Mouse (Mus musculus): ENCODE measurements at regions not wholly inside any gene's neighbourhood (a gene's known extent, or its start where the extent isn't known, plus 50 kb on each side); places are given as distances from the start of the nearest gene placed in this dataset.

GRCm38 (mm10) chr12:106177302-106177701, 167.3 kb downstream of the Vrk1 start:
- TF ChIP-seq CTCF (IDR thresholded peaks at IDR 0.05 in 2 of 3, conservative IDR thresholded peaks at IDR 0.05 in 1 of 3; ENCODE audit: control insufficient read depth in 1 of 3, insufficient read depth in 1 of 3, low read depth in 2 of 3, low read length in 3 of 3, poor library complexity in 1 of 3, severe bottlenecking in 1 of 3) (no peak), MAFK (IDR thresholded peaks at IDR 0.05; ENCODE audit: borderline replicate concordance, low read depth, low read length) (no peak), SMC3 (IDR thresholded peaks at IDR 0.05; ENCODE audit: low read depth, low read length) (no peak), POLR2A (IDR thresholded peaks at IDR 0.05; ENCODE audit: control insufficient read depth in 1 of 2, insufficient read depth in 1 of 2, low read depth in 1 of 2, low read length in 2 of 2, poor library complexity in 1 of 2) (no peak), POLR2AphosphoS2 (IDR thresholded peaks at IDR 0.05; ENCODE audit: low read length) (no peak), CHD2 (IDR thresholded peaks at IDR 0.05; ENCODE audit: low read length) (no peak)
